Mouse (Mus musculus) MEL (cell line): ENCODE results near the gene Tmem132d.

Experiments used
- CTCF ChIP-seq, 3 experiments: IDR thresholded peaks in 2 of 3; conservative IDR thresholded peaks in 1 of 3; 2 replicates each; pipeline ENCODE4 v1.5.1; 2011 to 2012; ENCODE audit warnings: low read length in 3 of 3, low read depth in 2 of 3, mild to moderate bottlenecking in 2 of 3, improper control_type of control experiment in 1 of 3, inconsistent platforms in 1 of 3, mixed read lengths in 1 of 3, moderate library complexity in 1 of 3; ENCODE audit not compliant: control insufficient read depth in 1 of 3, insufficient read depth in 1 of 3, poor library complexity in 1 of 3, severe bottlenecking in 1 of 3
- EP300 ChIP-seq, 2 experiments: IDR thresholded peaks; 2 replicates each; pipeline ENCODE4 v1.6.1; 2011; ENCODE audit warnings: improper control_type of control experiment in 2 of 2, low read length in 2 of 2, low read depth in 1 of 2, mild to moderate bottlenecking in 1 of 2
- GABPA ChIP-seq: IDR thresholded peaks from 2 replicates; pipeline ENCODE4 v1.6.1; 2012; ENCODE audit warnings: low read depth, mild to moderate bottlenecking, inconsistent platforms, low read length, improper control_type of control experiment, moderate library complexity
- GATA1 ChIP-seq: IDR thresholded peaks from 2 replicates; pipeline ENCODE4 v1.6.1; 2011; ENCODE audit warnings: low read depth, low read length, improper control_type of control experiment
- HCFC1 ChIP-seq: IDR thresholded peaks from 2 replicates; pipeline ENCODE4 v1.6.1; 2012; ENCODE audit warnings: low read depth, mild to moderate bottlenecking, inconsistent platforms, low read length, improper control_type of control experiment, moderate library complexity
- MXI1 ChIP-seq: IDR thresholded peaks from 2 replicates; pipeline ENCODE4 v1.6.1; 2011; ENCODE audit warnings: mild to moderate bottlenecking, low read depth, low read length, improper control_type of control experiment
- POLR2A ChIP-seq, 2 experiments: IDR thresholded peaks; 2 replicates each; pipeline ENCODE4 v1.6.1; 2011 to 2012; ENCODE audit warnings: low read length in 2 of 2, mild to moderate bottlenecking in 2 of 2, control low read depth in 1 of 2, improper control_type of control experiment in 1 of 2, low read depth in 1 of 2, moderate library complexity in 1 of 2; ENCODE audit not compliant: control insufficient read depth in 1 of 2, insufficient read depth in 1 of 2, poor library complexity in 1 of 2
- SIN3A ChIP-seq: IDR thresholded peaks from 2 replicates; pipeline ENCODE4 v1.6.1; 2012; ENCODE audit warnings: low read length, improper control_type of control experiment, inconsistent platforms
- SMC3 ChIP-seq: IDR thresholded peaks from 2 replicates; pipeline ENCODE4 v1.6.1; 2011; ENCODE audit warnings: low read depth, low read length, improper control_type of control experiment
- TAL1 ChIP-seq: IDR thresholded peaks from 2 replicates; pipeline ENCODE4 v1.6.1; 2012; ENCODE audit warnings: mild to moderate bottlenecking, inconsistent platforms, low read length, moderate library complexity, mixed read lengths
- TCF12 ChIP-seq: IDR thresholded peaks from 2 replicates; pipeline ENCODE4 v1.6.1; 2014; ENCODE audit warnings: low read depth, mild to moderate bottlenecking, inconsistent platforms, low read length, improper control_type of control experiment, moderate library complexity
- USF1 ChIP-seq: IDR thresholded peaks from 2 replicates; pipeline ENCODE4 v1.6.1; 2014; ENCODE audit warnings: low read depth, mild to moderate bottlenecking, inconsistent platforms, low read length, improper control_type of control experiment, moderate library complexity
- ZC3H11A ChIP-seq: IDR thresholded peaks from 2 replicates; pipeline ENCODE4 v1.6.1; 2012; ENCODE audit warnings: low read depth, mild to moderate bottlenecking, inconsistent platforms, low read length, improper control_type of control experiment
- ZKSCAN1 ChIP-seq: IDR thresholded peaks from 2 replicates; pipeline ENCODE4 v1.6.1; 2012; ENCODE audit warnings: low read depth, mild to moderate bottlenecking, inconsistent platforms, low read length, improper control_type of control experiment, moderate library complexity

GRCm38 (mm10) chr5:128444876-128445275 is 12.0 kb upstream of the Tmem132d start:
- TF ChIP-seq TAL1 = no peak
- no peak for TF ChIP-seq HCFC1
- TF ChIP-seq CTCF (IDR thresholded peaks at IDR 0.05 in 2 of 3, conservative IDR thresholded peaks at IDR 0.05 in 1 of 3; ENCODE audit: control insufficient read depth in 1 of 3, insufficient read depth in 1 of 3, low read depth in 2 of 3, low read length in 3 of 3, poor library complexity in 1 of 3, severe bottlenecking in 1 of 3) = no peak
- TF ChIP-seq EP300 (IDR thresholded peaks at IDR 0.05; ENCODE audit: low read depth in 1 of 2, low read length in 2 of 2) = no peak
- TF ChIP-seq SMC3 = no peak
- no peak for TF ChIP-seq SIN3A
- no peak for TF ChIP-seq TCF12
- no peak for TF ChIP-seq ZKSCAN1
- TF ChIP-seq POLR2A (IDR thresholded peaks at IDR 0.05; ENCODE audit: control insufficient read depth in 1 of 2, insufficient read depth in 1 of 2, low read depth in 1 of 2, low read length in 2 of 2, poor library complexity in 1 of 2) = no peak
- TF ChIP-seq MXI1 = no peak
- no peak for TF ChIP-seq GABPA
- no peak for TF ChIP-seq USF1
- TF ChIP-seq ZC3H11A = no peak
- TF ChIP-seq GATA1 = no peak
